12 mouse cellular contexts compared by ENCODE assay signal in the genomic region with DNA sequence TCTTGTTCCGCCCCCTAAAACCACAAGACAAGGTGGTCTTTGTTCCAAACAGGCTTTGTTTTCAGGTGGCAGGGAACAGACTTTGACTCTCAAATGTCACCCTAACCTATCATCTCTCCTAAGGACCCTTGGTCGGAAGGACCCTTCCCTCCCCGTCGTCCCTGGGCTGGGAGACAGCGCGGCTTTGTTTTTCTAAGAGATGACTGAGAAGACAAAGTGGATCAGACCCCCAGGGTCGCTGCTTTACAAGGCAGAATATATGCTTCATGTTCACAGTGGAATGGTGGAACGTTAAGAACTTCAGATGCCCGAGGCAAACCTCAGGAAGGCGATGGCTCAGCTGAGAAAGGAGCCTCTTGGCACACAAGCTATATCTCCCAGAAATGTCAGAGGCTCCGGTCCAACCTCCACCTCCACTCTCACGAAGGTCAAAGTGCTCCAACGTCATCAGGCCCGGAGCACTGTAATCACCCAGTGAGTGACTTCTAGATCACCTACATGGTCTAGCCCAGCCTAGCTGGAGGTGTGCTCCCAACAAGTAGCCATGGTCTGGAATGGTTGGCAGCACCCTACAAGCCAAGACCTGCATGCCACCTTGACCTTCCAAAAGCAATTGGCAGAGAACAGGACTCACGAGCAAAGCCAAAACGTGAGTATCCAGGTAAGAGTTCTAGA. TPM values are rescaled to one million over a fixed set of nuclear protein-coding genes. Genes with fewer than 3 reads are reported as not detected.
DNase-seq lines count a peak whose midpoint lies in the region; ATAC-seq lines count a peak whose summit lies in the region.
"Had no signal": no experiment of that assay in that cellular context is flagged by ENCODE, and none has a peak within 500 bp of the region (broad histone marks: within the 10 kb centered on the region; RNA-seq: fewer than 3 reads in every experiment).

No protein-coding gene starts in this region.

- H3K27ac ChIP-seq in heart, embryonic 16.5 days (ENCODE audit: low read length): peak overlapping the region; percentile 87
- peak overlapping the region; percentile 87 for H3K27ac ChIP-seq in hindbrain, embryonic 12.5 days
- H3K27ac ChIP-seq in midbrain, embryonic 14.5 days (replicated peaks; ENCODE audit: low read depth, low read length): peak overlapping the region; percentile 73

- no peaks in the 10 kb centered on the region for H3K9me3 ChIP-seq in heart, embryonic 16.5 days (replicated peaks; ENCODE audit: control insufficient read depth, low read length)
- no peaks in the 10 kb centered on the region for H3K9me3 ChIP-seq in hindbrain, embryonic 12.5 days (replicated peaks)
- no peaks in the 10 kb centered on the region for H3K9me3 ChIP-seq in midbrain, embryonic 14.5 days (ENCODE audit: control insufficient read depth, low read length)

- H3K4me3 ChIP-seq in heart, embryonic 16.5 days (ENCODE audit: low read length): no peak overlapping the region
- no peak overlapping the region for H3K4me3 ChIP-seq in hindbrain, embryonic 12.5 days
- no peak overlapping the region for H3K4me3 ChIP-seq in midbrain, embryonic 14.5 days (replicated peaks; ENCODE audit: low read depth, low read length)

- H3K4me2 ChIP-seq in heart, embryonic 16.5 days (ENCODE audit: low read depth, low read length): peak overlapping the region; percentile 45; the same call in 1 of the 2 replicates
- peak overlapping the region; percentile 34 for H3K4me2 ChIP-seq in hindbrain, embryonic 12.5 days (replicated peaks)
- H3K4me2 ChIP-seq in midbrain, embryonic 14.5 days (ENCODE audit: low read length): peak overlapping the region; percentile 34

- H3K4me1 ChIP-seq in heart, embryonic 16.5 days (ENCODE audit: control insufficient read depth, insufficient read depth, low read length): peaks cover 79% of the 10 kb centered on the region
- H3K4me1 ChIP-seq in hindbrain, embryonic 12.5 days: peaks cover 82% of the 10 kb centered on the region
- H3K4me1 ChIP-seq in midbrain, embryonic 14.5 days (ENCODE audit: control insufficient read depth, insufficient read depth, low read length): peaks cover 41% of the 10 kb centered on the region

- no peak for DNase-seq in heart, postnatal 10 days
- DNase-seq in embryo, embryonic 9.5 days (ENCODE audit: extremely low spot score): peak; percentile 55
- DNase-seq in midbrain, embryonic 14.5 days: peak; percentile 55
- no peak for DNase-seq in ovary, postnatal 10 days (ENCODE audit: low spot score)
- no peak for DNase-seq in thymus, postnatal 14 days
- no peak for DNase-seq in spleen, adult 18-20 months
- DNase-seq: cerebellum, postnatal 36 days; kidney, adult 11 months; liver, postnatal 0 days; thymus, postnatal 36 days had no signal

- WGBS in heart, embryonic 16.5 days: 36% methylated on average over 16 of the region's 16 CpGs
- 26% methylated on average over 16 of the region's 16 CpGs for WGBS in hindbrain, embryonic 12.5 days
- WGBS in midbrain, embryonic 14.5 days: 30% methylated on average over 16 of the region's 16 CpGs

- H3K27me3 ChIP-seq in heart, embryonic 16.5 days (ENCODE audit: control insufficient read depth, insufficient read depth, low read length): no peaks in the 10 kb centered on the region
- no peaks in the 10 kb centered on the region for H3K27me3 ChIP-seq in hindbrain, embryonic 12.5 days
- H3K27me3 ChIP-seq in midbrain, embryonic 14.5 days (ENCODE audit: control insufficient read depth, insufficient read depth, low read length): no peaks in the 10 kb centered on the region

- peak overlapping the region; percentile 71 for H3K9ac ChIP-seq in heart, embryonic 16.5 days (ENCODE audit: low read length)
- peak overlapping the region; percentile 55; the same call in 1 of the 2 replicates for H3K9ac ChIP-seq in hindbrain, embryonic 12.5 days
- peak overlapping the region; percentile 36; the same call in 1 of the 2 replicates for H3K9ac ChIP-seq in midbrain, embryonic 14.5 days (replicated peaks; ENCODE audit: low read length)

- intact Hi-C loops in heart, postnatal 10 days (cut with DNase I): no loop called here

- H3K36me3 ChIP-seq in heart, embryonic 16.5 days (ENCODE audit: control insufficient read depth, insufficient read depth): no peaks in the 10 kb centered on the region
- H3K36me3 ChIP-seq in hindbrain, embryonic 12.5 days: no peaks in the 10 kb centered on the region
- H3K36me3 ChIP-seq in midbrain, embryonic 14.5 days (ENCODE audit: control insufficient read depth, insufficient read depth, low read length): no peaks in the 10 kb centered on the region

- ATAC-seq in heart, embryonic 16.5 days (replicated peaks; ENCODE audit: extremely low read depth, insufficient read depth, low FRiP score): no peak
- no peak for ATAC-seq in hindbrain, embryonic 12.5 days (ENCODE audit: low FRiP score)
- ATAC-seq in midbrain, embryonic 14.5 days (ENCODE audit: low FRiP score, low TSS enrichment): no peak
- ATAC-seq: liver, postnatal 0 days had no signal

RNA-seq across cellular contexts. Expression of a gene that starts 9.5 kb away (rescaled TPM):
- polyA plus RNA-seq in heart, embryonic 16.5 days (2015; fragmentation: Nextera tagmentation; extraction: Ambion mirVana): 37.6 and 46.0 TPM in 2 replicates
- total RNA-seq in heart, postnatal 10 days (2021): 10 to 100 TPM; 19.5 to 22.3 TPM
- 80.9 and 81.9 TPM in 2 replicates for polyA plus RNA-seq in hindbrain, embryonic 12.5 days (2016; fragmentation: Nextera tagmentation; extraction: Ambion mirVana)
- polyA plus RNA-seq in midbrain, embryonic 14.5 days (2014; fragmentation: Nextera tagmentation; extraction: Ambion mirVana): 19.6 and 20.0 TPM in 2 replicates

RNA-seq across cellular contexts. Expression of a gene that starts 26.0 kb away (rescaled TPM):
- polyA plus RNA-seq in heart, embryonic 16.5 days (2015; fragmentation: Nextera tagmentation; extraction: Ambion mirVana): 25.7 and 29.0 TPM in 2 replicates
- total RNA-seq in heart, postnatal 10 days (2021): 10 to 100 TPM; 23.8 to 28.2 TPM
- 37.8 and 40.0 TPM in 2 replicates for polyA plus RNA-seq in hindbrain, embryonic 12.5 days (2016; fragmentation: Nextera tagmentation; extraction: Ambion mirVana)
- polyA plus RNA-seq in midbrain, embryonic 14.5 days (2014; fragmentation: Nextera tagmentation; extraction: Ambion mirVana): 32.8 and 33.4 TPM in 2 replicates

RNA-seq across cellular contexts. Expression of a gene that starts 26.2 kb away (rescaled TPM):
- 117 and 119 TPM in 2 replicates for polyA plus RNA-seq in heart, embryonic 16.5 days (2015; fragmentation: Nextera tagmentation; extraction: Ambion mirVana)
- total RNA-seq in heart, postnatal 10 days (2021): 100 to 1,000 TPM; 117 to 122 TPM
- polyA plus RNA-seq in hindbrain, embryonic 12.5 days (2016; fragmentation: Nextera tagmentation; extraction: Ambion mirVana): 79.7 and 88.2 TPM in 2 replicates
- polyA plus RNA-seq in midbrain, embryonic 14.5 days (2014; fragmentation: Nextera tagmentation; extraction: Ambion mirVana): 73.2 and 78.0 TPM in 2 replicates

RNA-seq across cellular contexts. Expression of a gene that starts 30.3 kb away (rescaled TPM):
- 39.8 and 46.0 TPM in 2 replicates for polyA plus RNA-seq in heart, embryonic 16.5 days (2015; fragmentation: Nextera tagmentation; extraction: Ambion mirVana)
- total RNA-seq in heart, postnatal 10 days (2021): 10 to 100 TPM; 56.1 to 62.2 TPM
- 52.1 and 53.0 TPM in 2 replicates for polyA plus RNA-seq in hindbrain, embryonic 12.5 days (2016; fragmentation: Nextera tagmentation; extraction: Ambion mirVana)
- polyA plus RNA-seq in midbrain, embryonic 14.5 days (2014; fragmentation: Nextera tagmentation; extraction: Ambion mirVana): 32.3 and 32.9 TPM in 2 replicates

RNA-seq across cellular contexts. Expression of a gene that starts 54.3 kb away (rescaled TPM):
- 39.0 and 39.7 TPM in 2 replicates for polyA plus RNA-seq in heart, embryonic 16.5 days (2015; fragmentation: Nextera tagmentation; extraction: Ambion mirVana)
- total RNA-seq in heart, postnatal 10 days (2021): 10 to 100 TPM; 12.9 to 19.0 TPM
- polyA plus RNA-seq in hindbrain, embryonic 12.5 days (2016; fragmentation: Nextera tagmentation; extraction: Ambion mirVana): 54.2 and 61.8 TPM in 2 replicates
- 35.3 and 40.5 TPM in 2 replicates for polyA plus RNA-seq in midbrain, embryonic 14.5 days (2014; fragmentation: Nextera tagmentation; extraction: Ambion mirVana)

Comparison
In these comparisons a context has a peak if more than half of its experiments do, and no peak if none do; other contexts are left out.
1. DNase-seq: peak in embryo, embryonic 9.5 days (single experiment) and midbrain, embryonic 14.5 days (single experiment); none in heart, postnatal 10 days (0 of 2), ovary, postnatal 10 days (single experiment), thymus, postnatal 14 days (single experiment) and spleen, adult 18-20 months (0 of 2).
2. Peak in every context shown above with its lines, with median percentiles within 50 percentile points of each other: H3K27ac ChIP-seq, H3K4me2 ChIP-seq and H3K9ac ChIP-seq.